Mouse (Mus musculus) intestine, postnatal 0 days (tissue): ENCODE measurements around the gene Nap1l4. TPM values are rescaled to one million over a fixed set of nuclear protein-coding genes. Genes with fewer than 3 reads are reported as not detected.

Experiments used
- ATAC-seq: fragments of 200-750 bp; cut with Nextera tagmentation; 2 replicates; pipeline ENCODE4 v1.8.0; 2017; ENCODE audit warnings: mild to moderate bottlenecking, moderate TSS enrichment, moderate library complexity
- H3K27ac ChIP-seq: fragments of 300-500 bp; sonication (generic); 2 replicates; pipeline ENCODE4 v1.5.1; 2014; ENCODE audit warnings: mild to moderate bottlenecking, low read depth, low read length, moderate library complexity
- H3K27me3 ChIP-seq: fragments of 300-500 bp; sonication (generic); replicated peaks from 2 replicates; pipeline ENCODE4 v1.6.1; 2014; ENCODE audit warnings: low read length, mixed read lengths; ENCODE audit not compliant: control insufficient read depth, insufficient read depth
- H3K36me3 ChIP-seq: fragments of 300-500 bp; sonication (generic); 2 replicates; pipeline ENCODE4 v1.6.1; 2014; ENCODE audit warnings: mild to moderate bottlenecking, moderate library complexity; ENCODE audit not compliant: control insufficient read depth, insufficient read depth
- H3K4me1 ChIP-seq: fragments of 300-500 bp; sonication (generic); replicated peaks from 2 replicates; pipeline ENCODE4 v1.6.1; 2014; ENCODE audit warnings: antibody characterized with exemption, low read length, mixed read lengths; ENCODE audit not compliant: control insufficient read depth, insufficient read depth
- H3K4me2 ChIP-seq: fragments of 300-500 bp; sonication (generic); replicated peaks from 2 replicates; pipeline ENCODE4 v1.6.1; 2014; ENCODE audit warnings: low read depth, mild to moderate bottlenecking, moderate library complexity
- H3K4me3 ChIP-seq: fragments of 300-500 bp; sonication (generic); 2 replicates; pipeline ENCODE4 v1.5.1; 2014; ENCODE audit warnings: low read depth, low read length
- H3K9ac ChIP-seq: fragments of 300-500 bp; sonication (generic); 2 replicates; pipeline ENCODE4 v1.6.1; 2014; ENCODE audit warnings: mild to moderate bottlenecking, low read depth, low read length
- H3K9me3 ChIP-seq: fragments of 300-500 bp; sonication (generic); 2 replicates; pipeline ENCODE4 v1.6.1; 2016; ENCODE audit warnings: mixed run types; ENCODE audit not compliant: control insufficient read depth
- CTCF ChIP-seq: sonication (generic); IDR thresholded peaks from 2 replicates; pipeline ENCODE4 v1.5.1; 2016; ENCODE audit warnings: low read depth, mild to moderate bottlenecking, control low read depth, antibody characterized with exemption, moderate library complexity
- WGBS: fragments of 180-500 bp; shearing (Covaris S2); extraction: QIAGEN DNeasy Blood & Tissue Kit; methylation state at CpG from one replicate; pipeline ENCODE4 v1.1.7; 2014; 5-methylcytosine and 5-hydroxymethylcytosine counted together
- polyA plus RNA-seq: library from polyadenylated mRNA; unstranded; fragments of >200 nt; fragmentation: Nextera tagmentation; extraction: Ambion mirVana; gene quantifications from 2 replicates; pipeline ENCODE4 v1.2.1, GENCODE M21; 2015

The Nap1l4 gene
- polyA plus RNA-seq, 1 experiment from 2014 or later, result 79.9 TPM

- peak; percentile 51 for ATAC-seq
- Histone ChIP-seq H3K4me2 (no peak overlapping the region), H3K27ac (no peak overlapping the region), H3K4me1 (peaks cover 7% of the 10 kb centered on the region; the same call in 1 of the 2 replicates), H3K9ac (no peak overlapping the region), H3K36me3 (no peaks in the 10 kb centered on the region), H3K27me3 (no peaks in the 10 kb centered on the region), H3K9me3 (no peaks in the 10 kb centered on the region), H3K4me3 (no peak overlapping the region)
- WGBS, result 47% methylated on average over 8 of the region's 8 CpGs
- no peak for TF ChIP-seq CTCF
These were observed 53.6 kb downstream of the Nap1l4 start for GRCm38 (mm10) chr7:143495104-143495961.

GRCm38 (mm10) chr7:143493616-143494126 is 55.2 kb downstream of the Nap1l4 start:
- no peak for ATAC-seq
- TF ChIP-seq CTCF, result no peak

GRCm38 (mm10) chr7:143489735-143490134 is 59.2 kb downstream of the Nap1l4 start:
- TF ChIP-seq CTCF, result no peak
- Histone ChIP-seq H3K4me1 (no peaks in the 10 kb centered on the region), H3K27ac (no peak overlapping the region), H3K9ac (no peak overlapping the region), H3K4me3 (no peak overlapping the region), H3K9me3 (no peaks in the 10 kb centered on the region), H3K27me3 (no peaks in the 10 kb centered on the region), H3K4me2 (no peak overlapping the region), H3K36me3 (no peaks in the 10 kb centered on the region)
- no peak for ATAC-seq
- WGBS, result 77% methylated on average over 6 of the region's 6 CpGs

More at GRCm38 (mm10) chr7:143493616-143494126, 55.2 kb downstream of the Nap1l4 start:
- peaks cover 7% of the 10 kb centered on the region; the same call in 1 of the 2 replicates for H3K4me1 ChIP-seq
- no peak overlapping the region for H3K4me2 ChIP-seq
- no peak overlapping the region for H3K9ac ChIP-seq
- no peaks in the 10 kb centered on the region for H3K36me3 ChIP-seq
- WGBS, result 84% methylated on average over 6 of the region's 6 CpGs
- no peaks in the 10 kb centered on the region for H3K27me3 ChIP-seq
- no peaks in the 10 kb centered on the region for H3K9me3 ChIP-seq
- no peak overlapping the region for H3K4me3 ChIP-seq
- no peak overlapping the region for H3K27ac ChIP-seq

GRCm38 (mm10) chr7:143482541-143482940 is 66.4 kb downstream of the Nap1l4 start:
- no peak overlapping the region for H3K4me2 ChIP-seq
- no peak overlapping the region for H3K4me3 ChIP-seq
- no peak overlapping the region for H3K27ac ChIP-seq
- no peaks in the 10 kb centered on the region for H3K4me1 ChIP-seq
- no peaks in the 10 kb centered on the region for H3K9me3 ChIP-seq
- H3K9ac ChIP-seq, result no peak overlapping the region
- TF ChIP-seq CTCF, result no peak
- H3K36me3 ChIP-seq, result no peaks in the 10 kb centered on the region
- no peak for ATAC-seq
- 17% methylated on average over 6 of the region's 6 CpGs for WGBS
- H3K27me3 ChIP-seq, result no peaks in the 10 kb centered on the region

- 59% methylated on average over 5 of the region's 5 CpGs for WGBS
- no peaks in the 10 kb centered on the region for H3K27me3 ChIP-seq
- no peak overlapping the region for H3K4me3 ChIP-seq
- no peaks in the 10 kb centered on the region for H3K9me3 ChIP-seq
- no peak overlapping the region for H3K9ac ChIP-seq
- no peak for TF ChIP-seq CTCF
- H3K4me2 ChIP-seq, result no peak overlapping the region
- no peaks in the 10 kb centered on the region for H3K4me1 ChIP-seq
- H3K36me3 ChIP-seq, result no peaks in the 10 kb centered on the region
- H3K27ac ChIP-seq, result no peak overlapping the region
- ATAC-seq, result no peak
These were observed 67.0 kb downstream of the Nap1l4 start for GRCm38 (mm10) chr7:143481806-143482387.

- WGBS, result 29% methylated on average over 13 of the region's 13 CpGs
- H3K9me3 ChIP-seq, result no peaks in the 10 kb centered on the region
- peak; percentile 87 for TF ChIP-seq CTCF
These were observed 68.4 kb downstream of the Nap1l4 start for GRCm38 (mm10) chr7:143480498-143480897.

More at GRCm38 (mm10) chr7:143480498-143480897, 68.4 kb downstream of the Nap1l4 start:
- no peak overlapping the region for H3K9ac ChIP-seq
- H3K27ac ChIP-seq, result no peak overlapping the region
- H3K4me3 ChIP-seq, result no peak overlapping the region
- no peaks in the 10 kb centered on the region for H3K36me3 ChIP-seq
- no peak for ATAC-seq
- no peaks in the 10 kb centered on the region for H3K4me1 ChIP-seq
- no peaks in the 10 kb centered on the region for H3K27me3 ChIP-seq
- no peak overlapping the region for H3K4me2 ChIP-seq
